Mouse (Mus musculus) Patski (cell line): ENCODE results near the gene Pum2. TPM values are rescaled to one million over a fixed set of nuclear protein-coding genes. Genes with fewer than 3 reads are reported as not detected.
"Not testable (repeated sequence)": the region's sequence is repeated elsewhere in the genome, so short reads cannot be mapped to it uniquely, and the experiment has no call there.

Source experiments
- ATAC-seq: fragments of 100-300 bp; one replicate; pipeline ENCODE4 v1.8.0; 2021
- CTCF ChIA-PET: fragments of 350-600 bp; sonication (Branson Sonifier 250); formaldehyde crosslinking; loops from one replicate; lab custom pipeline; 2022; ENCODE audit warnings: inconsistent platforms; lab: Charles Lee
- POLR2A ChIA-PET: fragments of 350-600 bp; sonication (Branson Sonifier 250); formaldehyde crosslinking; loops from one replicate; lab custom pipeline; 2022; ENCODE audit warnings: antibody characterized with exemption, inconsistent platforms; lab: Charles Lee
- DNase-seq: peaks from one replicate; pipeline ENCODE4 v3.0.0-alpha.2; 2011; ENCODE audit warnings: low read depth, low spot score
- H3K27me3 ChIP-seq: fragments of 371-371 bp; one replicate; pipeline ENCODE4 v1.5.1; 2021
- CTCF ChIP-seq: fragments of 100-300 bp; IDR thresholded peaks from one replicate; pipeline ENCODE4 v1.5.1; 2021
- in situ Hi-C: fragments of 300-500 bp; cut with MboI; formaldehyde crosslinking; loops from 3 replicates; pipeline ENCODE4 v1.11.1; 2018; ENCODE audit warnings: low pct_unique_long_range_greater_than_20kb, mixed read lengths
- polyA plus RNA-seq: library from polyadenylated mRNA; unstranded; gene quantifications from one replicate; pipeline ENCODE4 v1.2.3, GENCODE M21; 2021

The Pum2 gene
- polyA plus RNA-seq, 1 experiment from 2014 or later = 107 TPM

DNA sequence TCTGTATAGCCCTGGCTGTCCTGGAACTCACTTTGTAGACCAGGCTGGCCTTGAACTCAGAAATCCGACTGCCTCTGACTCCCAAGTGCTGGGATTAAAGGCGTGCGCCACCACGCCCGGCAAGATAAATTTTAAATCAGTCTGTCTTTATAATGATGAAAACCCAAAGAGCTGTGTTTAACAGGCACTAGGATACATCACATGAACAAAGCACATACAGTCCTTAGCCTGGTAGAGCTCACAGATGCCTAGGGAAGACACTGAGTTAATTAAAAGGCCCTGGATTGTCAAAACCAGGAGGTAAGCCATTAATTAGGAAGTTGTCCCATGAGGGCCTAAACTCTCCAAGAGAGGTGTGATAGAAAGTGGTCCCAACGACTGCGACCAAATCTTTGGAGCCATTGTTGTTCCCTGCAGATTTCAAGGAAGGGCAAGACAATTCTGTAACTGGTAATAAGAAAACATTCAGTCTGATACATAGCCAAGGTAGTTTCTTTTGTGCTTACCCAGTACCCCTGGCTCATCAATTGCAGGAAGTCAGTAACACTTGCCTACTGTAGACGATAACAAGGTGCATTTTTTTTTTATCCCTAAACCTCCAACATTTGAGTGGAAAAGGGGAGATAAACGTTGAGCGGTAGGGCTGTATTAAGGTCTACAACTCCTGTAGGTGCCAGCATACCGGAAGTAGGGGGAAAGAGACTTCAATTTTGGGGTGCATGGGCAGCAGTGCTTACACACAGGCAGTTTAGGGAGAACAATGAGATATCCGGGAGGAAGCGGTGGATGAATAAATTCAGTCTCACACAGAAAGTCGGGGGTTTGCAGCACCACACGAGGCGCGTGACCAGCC, 587 bp upstream of the Pum2 start:
- DNase-seq = no peak
- no peak for TF ChIP-seq CTCF

DNA sequence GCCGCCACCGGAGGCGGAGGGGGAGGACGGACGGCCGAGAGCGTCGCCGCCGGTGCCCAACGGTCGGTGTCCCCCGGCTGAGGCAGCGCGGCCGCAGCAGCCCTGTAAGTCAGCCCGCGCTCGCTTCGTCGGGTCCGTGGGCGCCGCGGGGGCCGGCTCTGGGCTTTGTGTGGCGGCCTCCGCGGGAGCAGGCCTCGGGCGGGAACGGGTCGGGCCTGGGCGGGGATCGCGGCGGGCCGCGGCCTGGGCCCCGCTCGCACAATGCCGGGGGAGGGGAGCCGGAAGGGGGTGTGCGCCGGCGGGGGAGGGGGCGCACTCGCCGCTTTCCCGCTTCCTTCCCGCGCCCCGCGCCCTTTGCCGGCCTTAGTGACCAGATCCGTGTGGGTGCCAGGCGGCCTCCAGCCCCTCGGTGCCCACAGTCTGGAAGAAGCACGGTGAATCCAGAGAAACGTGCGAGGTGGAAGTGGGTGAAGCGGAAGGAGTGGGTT, 487 bp downstream of the Pum2 start:
- ATAC-seq = peak; percentile 40
- no peak for TF ChIP-seq CTCF
- no peaks in the 10 kb centered on the region for H3K27me3 ChIP-seq
- ChIA-PET CTCF (no interaction called here), POLR2A (no interaction called here)
- DNase-seq = no peak
- in situ Hi-C loops = no loop called here

More for the DNA sequence above, 587 bp upstream of the Pum2 start:
- no peaks in the 10 kb centered on the region for H3K27me3 ChIP-seq
- POLR2A ChIA-PET = no interaction called here
- CTCF ChIA-PET = no interaction called here
- in situ Hi-C loops = no loop called here
- no peak for ATAC-seq

DNA sequence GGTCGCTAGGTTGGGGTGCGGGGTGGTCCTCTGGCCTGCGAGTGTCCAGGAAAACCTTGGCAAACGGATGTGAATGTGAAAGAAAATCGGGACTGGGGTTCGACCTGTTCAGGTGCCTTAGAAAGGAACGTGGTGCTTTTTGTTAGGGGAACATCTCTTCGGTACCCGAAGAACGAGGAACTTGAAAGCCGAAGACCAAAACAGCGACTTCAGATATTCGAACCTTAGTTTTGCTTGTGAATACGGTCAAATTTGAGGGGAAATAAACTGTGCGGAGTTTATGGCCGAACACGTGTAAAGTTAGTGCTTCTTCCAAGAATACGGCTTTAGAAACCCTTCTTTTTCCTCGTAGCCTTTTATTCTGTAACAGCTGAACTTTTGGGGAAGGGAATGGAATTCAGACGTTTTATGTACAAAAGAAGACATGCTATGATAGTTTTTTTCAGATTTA, 982 bp downstream of the Pum2 start:
- ChIA-PET CTCF (no interaction called here), POLR2A (no interaction called here)
- DNase-seq = no peak
- ATAC-seq = no peak
- no peaks in the 10 kb centered on the region for H3K27me3 ChIP-seq
- TF ChIP-seq CTCF = no peak
- in situ Hi-C loops = no loop called here

DNA sequence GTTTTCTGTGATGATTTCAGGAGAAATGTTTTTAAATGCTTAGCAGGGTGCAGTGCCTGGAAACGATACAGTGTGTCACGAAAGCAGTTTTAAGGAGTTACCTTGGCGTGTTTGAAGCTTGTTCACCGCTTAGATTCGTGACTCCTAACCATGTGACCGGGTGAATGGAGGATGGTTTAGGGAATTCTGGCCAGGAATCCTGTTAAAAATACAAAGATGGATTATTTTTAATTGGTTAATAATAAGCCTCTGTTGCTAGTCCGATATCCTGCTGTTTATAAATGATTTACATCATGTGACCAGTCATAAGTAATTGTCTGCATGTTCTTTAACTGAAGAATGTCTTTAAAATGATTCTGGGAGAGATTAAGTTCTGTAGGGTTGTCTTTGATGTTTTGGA, 1.4 kb downstream of the Pum2 start:
- POLR2A ChIA-PET = no interaction called here
- DNase-seq (no peak), ATAC-seq (no peak)
- H3K27me3 ChIP-seq = no peaks in the 10 kb centered on the region
- no peak for TF ChIP-seq CTCF
- in situ Hi-C loops = no loop called here
- CTCF ChIA-PET = no interaction called here

DNA sequence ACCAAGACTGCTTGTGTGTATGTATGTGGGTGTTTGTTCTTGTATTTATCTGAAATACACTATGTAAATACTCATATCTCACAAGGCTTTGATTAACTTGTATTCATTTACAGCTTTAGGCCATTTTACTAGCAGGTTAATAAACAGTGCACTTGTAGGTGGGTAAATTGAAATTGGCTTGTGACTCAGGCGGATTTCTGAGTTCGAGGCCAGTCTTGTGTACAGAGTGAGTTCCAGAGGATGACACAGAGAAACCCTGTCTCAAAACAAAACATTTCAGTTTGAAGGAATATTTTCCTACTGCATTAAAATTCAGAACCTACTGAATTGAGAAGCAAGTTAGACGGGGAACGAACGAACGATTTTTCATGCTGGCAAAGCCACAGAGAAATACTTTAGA, 2.4 kb downstream of the Pum2 start:
- DNase-seq = no peak
- in situ Hi-C loops = no loop called here
- no peak for TF ChIP-seq CTCF
- no peaks in the 10 kb centered on the region for H3K27me3 ChIP-seq
- ChIA-PET POLR2A (no interaction called here), CTCF (no interaction called here)
- ATAC-seq = no peak

DNA sequence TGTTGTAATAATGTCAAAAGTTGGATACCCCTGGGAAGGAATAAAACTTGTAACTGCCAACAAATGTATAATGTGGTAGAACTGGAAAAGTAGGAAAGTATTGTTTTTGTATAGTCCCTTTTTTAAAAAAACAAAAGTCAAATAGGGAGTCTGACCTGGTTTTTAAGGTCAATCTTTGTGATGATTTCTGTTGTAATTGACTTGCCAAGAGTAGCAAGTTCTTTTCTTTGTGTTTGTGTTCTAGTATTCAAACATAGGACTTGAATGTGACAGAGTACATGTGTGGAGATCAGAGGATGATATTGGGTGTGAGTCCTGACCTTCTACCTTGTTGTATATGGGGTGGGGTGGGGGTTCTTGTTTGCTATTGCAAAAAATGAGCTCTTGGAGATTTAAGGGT, 4.0 kb downstream of the Pum2 start:
- ATAC-seq = no peak
- POLR2A ChIA-PET = no interaction called here
- DNase-seq = no peak
- TF ChIP-seq CTCF = no peak
- in situ Hi-C loops = no loop called here
- CTCF ChIA-PET = no interaction called here
- no peaks in the 10 kb centered on the region for H3K27me3 ChIP-seq

DNA sequence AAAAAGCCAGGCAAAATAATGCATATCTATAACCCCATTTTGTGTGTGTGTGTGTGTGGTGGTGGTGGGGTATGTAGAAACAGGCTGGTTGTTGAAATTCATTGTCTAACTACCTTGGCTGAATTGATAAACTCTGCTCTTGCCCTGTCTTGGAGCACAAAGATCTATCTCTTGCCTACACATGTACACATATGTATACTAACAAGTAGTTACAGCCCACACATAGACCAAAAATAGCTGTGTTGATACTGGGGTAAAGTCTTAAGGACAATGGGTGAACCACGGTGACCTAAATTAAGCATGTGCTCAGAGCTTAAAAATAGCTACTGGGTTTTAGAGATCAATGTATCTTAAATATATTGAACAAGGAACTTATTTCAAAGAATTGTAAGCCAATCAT, 10.3 kb downstream of the Pum2 start:
- ChIA-PET POLR2A (no interaction called here), CTCF (no interaction called here)
- ATAC-seq (no peak), DNase-seq (no peak)
- no peak for TF ChIP-seq CTCF
- in situ Hi-C loops = no loop called here
- no peaks in the 10 kb centered on the region for H3K27me3 ChIP-seq

DNA sequence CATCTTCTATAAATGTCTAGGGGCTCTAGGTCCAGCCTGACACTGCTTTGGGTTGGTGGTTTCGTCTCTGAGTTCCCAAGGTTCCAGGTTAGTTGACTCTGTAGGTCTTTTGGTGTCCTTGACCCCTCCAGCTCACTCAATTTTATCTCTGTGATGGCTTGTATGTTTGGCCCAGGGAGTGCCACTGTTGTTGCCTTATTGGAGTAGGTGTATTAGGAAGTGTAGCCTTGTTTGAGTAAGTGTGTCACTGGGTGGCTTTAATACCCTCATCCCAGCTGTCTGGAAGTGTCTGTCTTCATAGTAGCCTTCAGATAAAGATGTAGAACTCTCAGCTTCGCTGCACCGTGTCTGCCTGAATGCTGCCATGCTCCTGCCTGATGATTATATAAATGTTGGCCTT, 11.1 kb downstream of the Pum2 start:
- no peak for ATAC-seq
- CTCF ChIA-PET = no interaction called here
- DNase-seq = no peak
- POLR2A ChIA-PET = no interaction called here
- in situ Hi-C loops = no loop called here
- H3K27me3 ChIP-seq = no peaks in the 10 kb centered on the region
- no peak for TF ChIP-seq CTCF

DNA sequence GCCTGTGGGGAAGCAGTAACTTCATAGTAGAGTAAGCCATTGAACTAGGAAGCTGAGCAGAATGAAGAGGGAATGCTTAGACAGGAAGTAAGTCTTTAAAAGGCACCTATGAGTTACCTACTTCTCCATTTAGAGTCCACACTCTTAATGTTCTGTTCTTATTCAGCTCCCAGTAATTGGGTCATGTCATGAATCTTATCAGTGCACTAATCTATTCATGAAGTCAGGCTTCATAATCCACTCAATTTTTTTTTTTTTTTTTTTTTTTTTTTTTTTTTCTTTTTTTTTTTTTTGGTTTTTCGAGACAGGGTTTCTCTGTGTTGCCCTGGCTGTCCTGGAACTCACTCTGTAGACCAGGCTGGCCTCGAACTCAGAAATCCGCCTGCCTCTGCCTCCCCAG, 15.9 kb downstream of the Pum2 start:
- POLR2A ChIA-PET = interaction anchor here (0.7 kb wide), 1 partner anchor 275 kb away, joined by 5 read pairs; no protein-coding TSS in a partner anchor
- not testable (repeated sequence) for ATAC-seq

DNA sequence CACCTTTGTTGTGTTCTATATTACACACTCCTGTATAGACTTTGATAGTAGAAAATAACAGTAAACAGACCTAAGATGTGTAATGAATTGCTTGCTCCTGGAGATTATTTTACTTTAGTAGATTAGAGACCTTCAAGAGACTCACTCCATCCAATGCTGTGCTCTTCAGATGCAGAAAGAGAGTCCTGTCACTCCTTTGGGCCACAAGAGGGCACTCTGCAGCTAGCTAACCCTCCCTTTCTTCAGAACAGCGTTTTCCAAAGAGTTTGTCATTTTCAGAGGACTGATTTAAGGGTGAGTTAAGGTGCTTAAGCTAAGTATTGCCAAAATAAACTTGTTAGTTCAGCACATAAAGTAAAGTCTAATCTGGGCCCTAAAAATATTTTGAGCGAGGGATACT, 25.0 kb downstream of the Pum2 start:
- no peak for DNase-seq
- TF ChIP-seq CTCF = peak; percentile 85
- no peak for ATAC-seq
- H3K27me3 ChIP-seq = no peaks in the 10 kb centered on the region
- ChIA-PET POLR2A (no interaction called here), CTCF (interaction anchor here (0.6 to 2.5 kb wide), 7 partner anchors 9 to 59 kb away, joined by 3 to 8 read pairs (median 3); no protein-coding TSS in a partner anchor)
- in situ Hi-C loops = no loop called here

More for the DNA sequence above, 15.9 kb downstream of the Pum2 start:
- H3K27me3 ChIP-seq, DNase-seq, in situ Hi-C loops: not testable (repeated sequence)
- CTCF ChIA-PET = interaction anchor here (1.2 to 2.3 kb wide), 2 partner anchors 8 to 10 kb away, joined by 3 to 7 read pairs; no protein-coding TSS in a partner anchor

DNA sequence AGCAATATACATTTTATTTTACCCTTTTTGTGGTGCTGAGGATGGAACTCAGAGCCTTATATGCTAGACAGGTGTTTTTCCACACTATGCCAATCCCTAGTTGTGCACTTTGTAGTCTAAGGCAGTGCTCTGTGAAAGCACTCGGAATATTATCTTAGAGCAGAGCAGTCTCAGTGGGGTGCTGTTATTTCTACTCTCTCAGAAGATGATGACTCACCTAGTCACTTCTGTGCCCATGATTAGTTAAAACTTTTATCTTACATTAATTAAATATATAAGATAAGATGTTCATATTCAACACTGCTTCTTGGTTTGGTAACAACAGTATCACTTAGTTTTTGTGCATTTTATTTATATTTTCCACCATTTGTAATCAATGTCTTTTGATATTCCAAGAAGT, 30.1 kb downstream of the Pum2 start:
- in situ Hi-C loops = no loop called here
- no peak for TF ChIP-seq CTCF
- no peaks in the 10 kb centered on the region for H3K27me3 ChIP-seq
- ATAC-seq (no peak), DNase-seq (no peak)
- POLR2A ChIA-PET = interaction anchor here (0.6 kb wide), 1 partner anchor 39 kb away, joined by 4 read pairs; no protein-coding TSS in a partner anchor
- CTCF ChIA-PET = no interaction called here
